Mouse (Mus musculus) midbrain, embryonic 13.5 days (tissue): Measurements from ENCODE around the gene Olfr1360. TPM values are rescaled to one million over a fixed set of nuclear protein-coding genes. Genes with fewer than 3 reads are reported as not detected.
"Not testable (repeated sequence)": the region's sequence is repeated elsewhere in the genome, so short reads cannot be mapped to it uniquely, and the experiment has no call there.

Experiments used
- ATAC-seq: fragments of 200-750 bp; cut with Nextera tagmentation; 2 replicates; pipeline ENCODE4 v1.8.0; 2017; ENCODE audit warnings: mild to moderate bottlenecking, moderate TSS enrichment, moderate library complexity
- H3K27ac ChIP-seq: fragments of 300-500 bp; sonication (generic); 2 replicates; pipeline ENCODE4 v1.5.1; 2015; ENCODE audit warnings: inconsistent platforms, mild to moderate bottlenecking, moderate library complexity
- H3K27me3 ChIP-seq: fragments of 300-500 bp; sonication (generic); 2 replicates; pipeline ENCODE4 v1.6.1; 2015; ENCODE audit warnings: mild to moderate bottlenecking, inconsistent platforms
- H3K36me3 ChIP-seq: fragments of 300-500 bp; sonication (generic); 2 replicates; pipeline ENCODE4 v1.6.1; 2015; ENCODE audit warnings: mild to moderate bottlenecking, inconsistent platforms
- H3K4me1 ChIP-seq: fragments of 300-500 bp; sonication (generic); replicated peaks from 2 replicates; pipeline ENCODE4 v1.6.1; 2015; ENCODE audit warnings: inconsistent platforms
- H3K4me2 ChIP-seq: fragments of 300-500 bp; sonication (generic); replicated peaks from 2 replicates; pipeline ENCODE4 v1.6.1; 2015; ENCODE audit warnings: moderate library complexity, mild to moderate bottlenecking, inconsistent platforms
- H3K4me3 ChIP-seq: fragments of 300-500 bp; sonication (generic); replicated peaks from 2 replicates; pipeline ENCODE4 v1.5.1; 2015; ENCODE audit warnings: mild to moderate bottlenecking, inconsistent platforms
- H3K9ac ChIP-seq: fragments of 300-500 bp; sonication (generic); replicated peaks from 2 replicates; pipeline ENCODE4 v1.6.1; 2015; ENCODE audit warnings: mild to moderate bottlenecking, inconsistent platforms
- H3K9me3 ChIP-seq: fragments of 300-500 bp; sonication (generic); 2 replicates; pipeline ENCODE4 v1.6.1; 2016; ENCODE audit warnings: mild to moderate bottlenecking, inconsistent platforms
- WGBS: fragments of 180-500 bp; shearing (Covaris S2); methylation state at CpG from one replicate; pipeline ENCODE4 v1.1.7; 2015; 5-methylcytosine and 5-hydroxymethylcytosine counted together
- polyA plus RNA-seq: library from polyadenylated mRNA; unstranded; fragments of >200 nt; fragmentation: Nextera tagmentation; extraction: Ambion mirVana; gene quantifications from 2 replicates; pipeline ENCODE4 v1.2.1, GENCODE M21; 2015

Olfr1360 gene
- not detected in 2 replicates for polyA plus RNA-seq

- Histone ChIP-seq H3K36me3 (no peaks in the 10 kb centered on the region), H3K9ac (no peak within 1 kb of the TSS), H3K4me2 (no peak within 1 kb of the TSS), H3K27me3 (no peaks in the 10 kb centered on the region), H3K4me3 (no peak within 1 kb of the TSS), H3K27ac (no peak within 1 kb of the TSS), H3K9me3 (no peaks in the 10 kb centered on the region), H3K4me1 (no peaks in the 10 kb centered on the region)
- WGBS = 79% methylated on average over 2 of the region's 2 CpGs
- ATAC-seq = no peak
Observed at GRCm38 (mm10) chr13:21677305-21677704, at the start of gene Olfr1360. Gene Olfr1360, minus strand, starts transcription at chr13:21677405.

- Histone ChIP-seq H3K36me3 (no peaks in the 10 kb centered on the region), H3K9ac (no peak overlapping the region), H3K4me2 (peak overlapping the region; percentile 64; the same call in 1 of the 2 replicates), H3K27me3 (no peaks in the 10 kb centered on the region), H3K4me3 (no peak overlapping the region), H3K4me1 (peaks cover 43% of the 10 kb centered on the region), H3K27ac (no peak overlapping the region), H3K9me3 (no peaks in the 10 kb centered on the region)
- ATAC-seq = no peak
- 22% methylated on average over 5 of the region's 5 CpGs for WGBS
Observed at GRCm38 (mm10) chr13:21722993-21723836, 46.0 kb upstream of the Olfr1360 start.

- no peaks in the 10 kb centered on the region for H3K27me3 ChIP-seq
- H3K4me2 ChIP-seq = peak overlapping the region; percentile 64
- H3K36me3 ChIP-seq = no peaks in the 10 kb centered on the region
- peak overlapping the region; percentile 72 for H3K9ac ChIP-seq
- H3K4me3 ChIP-seq = peak overlapping the region; percentile 40
- peaks cover 39% of the 10 kb centered on the region for H3K4me1 ChIP-seq
- H3K27ac ChIP-seq = peak overlapping the region; percentile 91
- H3K9me3 ChIP-seq = no peaks in the 10 kb centered on the region
- peak; percentile 24; the same call in 1 of the 2 replicates for ATAC-seq
- WGBS = 1% methylated on average over 11 of the region's 11 CpGs
Observed at GRCm38 (mm10) chr13:21722373-21722925, 45.2 kb upstream of the Olfr1360 start.

- not testable (repeated sequence) for H3K36me3 ChIP-seq, H3K27me3 ChIP-seq, H3K9me3 ChIP-seq
- Histone ChIP-seq H3K4me3 (peak within 1 kb of the TSS; percentile 40), H3K4me1 (peaks cover 36% of the 10 kb centered on the region), H3K4me2 (peak within 1 kb of the TSS; percentile 64), H3K27ac (peak within 1 kb of the TSS; percentile 91), H3K9ac (peak within 1 kb of the TSS; percentile 72)
- WGBS = under 1% methylated on average over 37 of the region's 37 CpGs
- ATAC-seq = peak; percentile 97
Observed at GRCm38 (mm10) chr13:21721757-21722372, 44.7 kb upstream of the Olfr1360 start, which contains the start of gene Hist1h2bm. Gene Hist1h2bm, plus strand, starts transcription at chr13:21722044.

- Histone ChIP-seq H3K4me2 (peak overlapping the region; percentile 64), H3K9ac (peak overlapping the region; percentile 55), H3K27ac (peak overlapping the region; percentile 77), H3K4me3 (peak overlapping the region; percentile 40), H3K4me1 (peaks cover 38% of the 10 kb centered on the region)
- not testable (repeated sequence) for H3K9me3 ChIP-seq, H3K36me3 ChIP-seq, H3K27me3 ChIP-seq
- WGBS = 2% methylated on average over 23 of the region's 44 CpGs
- peak; percentile 10; the same call in 1 of the 2 replicates for ATAC-seq
Observed at GRCm38 (mm10) chr13:21721107-21721756, 44.0 kb upstream of the Olfr1360 start.

GRCm38 (mm10) chr13:21718381-21719080, 41.3 kb upstream of the Olfr1360 start:
- Histone ChIP-seq H3K9me3 (no peaks in the 10 kb centered on the region), H3K9ac (peak overlapping the region; percentile 74), H3K4me1 (peaks cover 46% of the 10 kb centered on the region), H3K27ac (0 out of 2 replicates have a peak overlapping the region, but pooled peaks have one; percentile 4), H3K36me3 (no peaks in the 10 kb centered on the region), H3K4me3 (peak overlapping the region; percentile 44), H3K27me3 (no peaks in the 10 kb centered on the region), H3K4me2 (peak overlapping the region; percentile 77)
- ATAC-seq = no peak
- WGBS = 59% methylated on average over 4 of the region's 4 CpGs

- H3K4me3 ChIP-seq = peak within 1 kb of the TSS; percentile 49
- peak within 1 kb of the TSS; percentile 74 for H3K9ac ChIP-seq
- H3K27me3 ChIP-seq, H3K36me3 ChIP-seq, H3K9me3 ChIP-seq: not testable (repeated sequence)
- H3K27ac ChIP-seq = peak within 1 kb of the TSS; percentile 96
- WGBS = under 1% methylated on average over 27 of the region's 56 CpGs
- peak within 1 kb of the TSS; percentile 77 for H3K4me2 ChIP-seq
- H3K4me1 ChIP-seq = peaks cover 45% of the 10 kb centered on the region
- peak; percentile 38; the same call in 1 of the 2 replicates for ATAC-seq
Observed at GRCm38 (mm10) chr13:21717397-21718357, 40.5 kb upstream of the Olfr1360 start, which contains the start of gene Hist1h3h. Gene Hist1h3h, plus strand, starts transcription at chr13:21717659.

GRCm38 (mm10) chr13:21716540-21717391, 39.6 kb upstream of the Olfr1360 start:
- WGBS = under 1% methylated on average over 15 of the region's 38 CpGs
- peak; percentile 35; the same call in 1 of the 2 replicates for ATAC-seq
- H3K9me3 ChIP-seq, H3K36me3 ChIP-seq, H3K27me3 ChIP-seq: not testable (repeated sequence)
- peak overlapping the region; percentile 72 for H3K9ac ChIP-seq
- peaks cover 41% of the 10 kb centered on the region for H3K4me1 ChIP-seq
- peak overlapping the region; percentile 49 for H3K4me3 ChIP-seq
- H3K4me2 ChIP-seq = peak overlapping the region; percentile 77
- H3K27ac ChIP-seq = peak overlapping the region; percentile 96

GRCm38 (mm10) chr13:21715864-21716539, 38.8 kb upstream of the Olfr1360 start, which contains the start of the genes Hist1h2bl and Hist1h2ai:
Gene Hist1h2bl, minus strand, starts transcription at chr13:21716143.
Gene Hist1h2ai, plus strand, starts transcription at chr13:21716422.
- H3K9me3 ChIP-seq, H3K27me3 ChIP-seq, H3K36me3 ChIP-seq: not testable (repeated sequence)
- WGBS = 0% methylated on average over 36 of the region's 50 CpGs
- peak within 1 kb of the TSS; percentile 96 for H3K27ac ChIP-seq
- H3K9ac ChIP-seq = peak within 1 kb of the TSS; percentile 72
- peak within 1 kb of the TSS; percentile 49 for H3K4me3 ChIP-seq
- H3K4me2 ChIP-seq = peak within 1 kb of the TSS; percentile 77
- H3K4me1 ChIP-seq = peaks cover 45% of the 10 kb centered on the region
- ATAC-seq = peak; percentile 94
